Mouse (Mus musculus): ENCODE results near the gene Hjurp. TPM values are rescaled to one million over a fixed set of nuclear protein-coding genes. Genes with fewer than 3 reads are reported as not detected.
A peak's percentile ranks its signal among the peaks of the same experiment; 100 is the strongest.

The Hjurp gene
- polyA plus RNA-seq, 1 experiment from 2014 or later: 169 TPM

DNA sequence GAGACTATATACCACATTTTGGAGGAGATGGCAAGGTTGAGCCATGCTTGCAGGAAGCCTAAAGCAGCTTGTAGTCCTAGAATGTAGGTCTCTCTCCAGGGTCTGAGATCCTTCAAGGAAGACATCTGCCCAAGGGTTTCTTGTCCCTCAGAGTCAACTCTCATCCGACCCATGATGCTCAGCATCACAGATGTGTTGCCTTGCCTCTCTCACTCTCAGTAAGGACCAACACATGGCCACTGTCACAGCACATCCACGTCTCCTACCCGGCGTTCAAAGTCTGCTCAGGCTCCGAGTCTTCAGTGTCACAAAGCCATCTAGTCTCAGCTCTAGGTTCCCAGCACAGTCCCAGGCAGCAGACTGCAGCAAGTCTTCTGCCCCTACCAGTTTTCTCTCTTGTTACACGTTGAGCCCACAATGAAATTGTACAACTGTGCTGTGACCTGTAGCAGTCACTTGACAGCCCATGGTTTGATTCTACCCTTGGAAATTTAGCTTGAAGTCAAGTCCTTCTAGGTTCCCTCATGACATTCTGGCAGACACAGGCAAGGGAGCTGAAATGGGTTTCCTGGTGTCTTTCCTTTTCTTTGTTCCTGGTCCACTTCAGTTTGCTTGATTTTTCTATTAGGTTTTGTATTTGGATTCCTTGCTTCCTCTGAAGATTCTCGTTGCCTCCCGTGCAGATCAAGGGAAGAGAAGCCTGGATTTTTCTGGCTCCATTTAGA, 27.0 kb upstream of the Hjurp start:
- H3K9me3 ChIP-seq: peaks cover 97% of the 10 kb centered on the region
- DNase-seq (ENCODE audit: low spot score): no peak
- H3K36me3 ChIP-seq: no peaks in the 10 kb centered on the region
- H3K4me1 ChIP-seq (replicated peaks): no peaks in the 10 kb centered on the region
- H3K27me3 ChIP-seq (ENCODE audit: insufficient read depth, poor library complexity, severe bottlenecking): no peaks in the 10 kb centered on the region
- WGBS: 62% methylated on average over 8 of the region's 8 CpGs
- no peak overlapping the region for H3K27ac ChIP-seq
- no peak overlapping the region for H3K4me3 ChIP-seq

- DNase-seq (ENCODE audit: low spot score): no peak
- no peak overlapping the region for H3K4me3 ChIP-seq
- 68% methylated on average over 6 of the region's 6 CpGs for WGBS
Measured at GRCm38 (mm10) chr1:88303762-88304161, 26.3 kb upstream of the Hjurp start.

GRCm38 (mm10) chr1:88302057-88302740, 24.8 kb upstream of the Hjurp start:
- Histone ChIP-seq H3K36me3 (no peaks in the 10 kb centered on the region), H3K27me3 (ENCODE audit: insufficient read depth, poor library complexity, severe bottlenecking) (no peaks in the 10 kb centered on the region), H3K4me1 (replicated peaks) (no peaks in the 10 kb centered on the region), H3K27ac (no peak overlapping the region), H3K9me3 (peaks cover 96% of the 10 kb centered on the region), H3K4me3 (no peak overlapping the region)
- DNase-seq (ENCODE audit: low spot score): no peak
- 65% methylated on average over 14 of the region's 14 CpGs for WGBS

More at GRCm38 (mm10) chr1:88303762-88304161, 26.3 kb upstream of the Hjurp start:
- Histone ChIP-seq H3K27ac (no peak overlapping the region), H3K27me3 (ENCODE audit: insufficient read depth, poor library complexity, severe bottlenecking) (no peaks in the 10 kb centered on the region), H3K4me1 (replicated peaks) (no peaks in the 10 kb centered on the region), H3K9me3 (peaks cover 97% of the 10 kb centered on the region), H3K36me3 (no peaks in the 10 kb centered on the region)

DNA sequence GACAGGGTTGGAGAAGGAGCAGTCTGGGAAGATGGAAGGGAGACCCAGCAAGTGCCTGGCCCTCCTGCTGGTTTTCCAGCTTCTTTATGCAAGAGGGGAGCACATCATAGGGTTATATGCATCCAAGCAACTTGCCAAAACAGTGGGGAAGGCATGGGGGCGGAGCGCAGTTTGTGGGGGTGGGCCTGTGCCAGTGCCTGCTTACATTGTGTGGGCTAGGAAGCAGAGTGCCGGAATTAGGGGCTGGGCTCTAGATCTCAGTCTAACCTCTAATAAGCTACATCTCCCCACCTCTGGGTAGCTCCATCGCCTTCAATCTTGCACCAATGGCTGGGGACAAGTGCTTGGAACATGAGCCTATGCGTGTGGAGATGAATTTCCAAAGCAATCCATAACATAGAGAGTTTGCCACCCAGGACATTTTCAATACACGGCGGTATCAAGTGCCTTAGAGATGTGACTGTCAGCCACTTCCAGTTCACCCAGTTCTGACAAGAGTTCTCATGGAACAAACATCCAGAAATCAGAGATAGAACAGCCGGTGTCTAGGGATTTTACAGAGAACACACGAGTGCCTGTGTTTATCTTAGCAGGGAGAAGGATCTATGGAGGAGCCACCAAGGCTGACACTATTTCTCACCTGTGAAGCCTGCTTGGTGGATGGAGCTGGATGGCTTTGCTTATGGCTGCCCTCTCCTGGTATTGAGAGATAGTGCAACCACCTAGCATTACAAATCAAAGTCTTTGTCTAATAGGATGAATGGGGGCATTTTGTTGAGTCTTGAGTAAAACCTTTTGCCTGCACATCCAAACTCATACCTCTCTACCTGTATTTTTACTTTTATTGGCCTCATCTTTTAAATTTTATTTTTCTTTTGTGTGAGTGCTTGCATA, 23.9 kb upstream of the Hjurp start:
- no peak overlapping the region for H3K27ac ChIP-seq
- DNase-seq (ENCODE audit: low spot score): no peak
- H3K4me1 ChIP-seq (replicated peaks): no peaks in the 10 kb centered on the region
- no peaks in the 10 kb centered on the region for H3K27me3 ChIP-seq (ENCODE audit: insufficient read depth, poor library complexity, severe bottlenecking)
- no peak overlapping the region for H3K4me3 ChIP-seq
- 69% methylated on average over 9 of the region's 9 CpGs for WGBS
- H3K36me3 ChIP-seq: no peaks in the 10 kb centered on the region
- peaks cover 96% of the 10 kb centered on the region for H3K9me3 ChIP-seq

GRCm38 (mm10) chr1:88300301-88301050, 23.0 kb upstream of the Hjurp start:
- H3K27me3 ChIP-seq (ENCODE audit: insufficient read depth, poor library complexity, severe bottlenecking): no peaks in the 10 kb centered on the region
- H3K36me3 ChIP-seq: no peaks in the 10 kb centered on the region
- no peak overlapping the region for H3K4me3 ChIP-seq
- no peaks in the 10 kb centered on the region for H3K4me1 ChIP-seq (replicated peaks)
- no peak overlapping the region for H3K27ac ChIP-seq
- peaks cover 96% of the 10 kb centered on the region for H3K9me3 ChIP-seq
- WGBS: 47% methylated on average over 5 of the region's 5 CpGs
- no peak for DNase-seq (ENCODE audit: low spot score)

GRCm38 (mm10) chr1:88299529-88299945, 22.1 kb upstream of the Hjurp start:
- peak; percentile 3 for DNase-seq (ENCODE audit: low spot score)
- WGBS: 86% methylated on average over 2 of the region's 2 CpGs
- Histone ChIP-seq H3K36me3 (no peaks in the 10 kb centered on the region), H3K9me3 (peaks cover 92% of the 10 kb centered on the region), H3K27me3 (ENCODE audit: insufficient read depth, poor library complexity, severe bottlenecking) (no peaks in the 10 kb centered on the region), H3K27ac (no peak overlapping the region), H3K4me3 (no peak overlapping the region), H3K4me1 (replicated peaks) (no peaks in the 10 kb centered on the region)

GRCm38 (mm10) chr1:88298686-88299528, 21.5 kb upstream of the Hjurp start:
- no peak overlapping the region for H3K4me3 ChIP-seq
- no peaks in the 10 kb centered on the region for H3K27me3 ChIP-seq (ENCODE audit: insufficient read depth, poor library complexity, severe bottlenecking)
- no peaks in the 10 kb centered on the region for H3K4me1 ChIP-seq (replicated peaks)
- no peak for DNase-seq (ENCODE audit: low spot score)
- H3K27ac ChIP-seq: no peak overlapping the region
- peaks cover 89% of the 10 kb centered on the region for H3K9me3 ChIP-seq
- H3K36me3 ChIP-seq: no peaks in the 10 kb centered on the region
- WGBS: 63% methylated on average over 4 of the region's 4 CpGs

DNA sequence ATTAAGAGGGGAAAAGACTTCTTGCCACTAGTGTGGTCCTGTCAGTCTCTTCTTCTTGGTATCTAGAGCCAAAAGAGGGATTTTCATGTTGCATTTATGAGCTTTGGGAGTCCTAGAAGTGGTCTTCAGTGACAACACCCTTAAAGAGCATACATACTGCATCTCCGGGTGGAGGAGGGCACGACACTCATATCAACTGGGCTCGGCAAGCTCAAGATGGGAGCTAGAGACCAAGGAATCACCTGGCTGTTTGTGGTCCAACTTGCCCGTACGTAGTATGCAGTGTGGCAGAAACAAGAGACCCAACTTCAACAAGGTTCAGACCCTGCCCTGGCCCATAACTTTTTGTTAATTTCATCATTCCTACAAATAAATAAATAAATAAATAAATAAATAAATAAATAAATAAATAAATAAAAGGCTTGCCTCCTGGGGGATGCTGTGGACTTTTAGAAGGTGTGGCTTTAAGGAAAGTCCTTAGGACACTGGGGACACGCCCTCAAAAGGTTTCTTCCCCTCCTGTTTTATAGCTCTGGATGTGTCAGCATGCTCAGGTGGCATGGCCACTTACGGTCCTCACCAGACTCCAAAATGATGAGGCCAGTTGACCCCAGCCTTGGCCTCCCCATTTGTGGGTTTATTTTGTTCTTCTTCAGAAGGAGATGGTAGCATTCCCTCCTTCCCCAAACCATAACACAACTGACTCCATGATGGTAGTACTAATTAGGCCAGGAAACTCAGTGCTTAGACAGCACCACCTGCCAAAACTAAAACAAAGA, 20.2 kb upstream of the Hjurp start:
- DNase-seq (ENCODE audit: low spot score): peak; percentile 7
- Histone ChIP-seq H3K27ac (no peak overlapping the region), H3K4me3 (no peak overlapping the region), H3K4me1 (replicated peaks) (no peaks in the 10 kb centered on the region), H3K36me3 (no peaks in the 10 kb centered on the region), H3K27me3 (ENCODE audit: insufficient read depth, poor library complexity, severe bottlenecking) (no peaks in the 10 kb centered on the region), H3K9me3 (peaks cover 79% of the 10 kb centered on the region)
- WGBS: 69% methylated on average over 7 of the region's 7 CpGs

- WGBS: 76% methylated on average over 4 of the region's 4 CpGs
- peak; percentile 11 for DNase-seq (ENCODE audit: low spot score)
- Histone ChIP-seq H3K4me3 (no peak overlapping the region), H3K27ac (no peak overlapping the region), H3K27me3 (ENCODE audit: insufficient read depth, poor library complexity, severe bottlenecking) (no peaks in the 10 kb centered on the region), H3K36me3 (no peaks in the 10 kb centered on the region), H3K9me3 (peaks cover 76% of the 10 kb centered on the region), H3K4me1 (replicated peaks) (no peaks in the 10 kb centered on the region)
Measured at GRCm38 (mm10) chr1:88296171-88296920, 18.9 kb upstream of the Hjurp start.

DNA sequence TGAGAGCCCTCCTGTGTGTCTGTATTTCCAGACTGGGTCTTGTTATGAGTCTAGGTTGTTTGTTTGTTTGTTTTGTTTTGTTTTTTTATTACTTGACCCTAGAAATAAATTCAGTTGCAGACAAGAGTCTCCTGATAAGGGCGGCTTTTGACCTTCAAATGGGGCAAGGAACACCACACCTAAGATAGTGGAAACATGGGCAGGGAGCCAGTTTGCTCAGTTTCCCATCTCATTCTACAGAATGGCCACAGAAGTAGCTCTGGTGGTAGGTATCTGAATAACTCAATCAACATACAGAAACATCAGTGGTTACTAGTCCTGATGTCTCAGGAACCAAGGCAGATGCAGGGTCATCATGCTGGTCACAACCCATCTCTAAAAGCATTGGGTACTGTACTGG, 17.2 kb upstream of the Hjurp start:
- no peaks in the 10 kb centered on the region for H3K27me3 ChIP-seq (ENCODE audit: insufficient read depth, poor library complexity, severe bottlenecking)
- peaks cover 76% of the 10 kb centered on the region for H3K9me3 ChIP-seq
- WGBS: 19% methylated on average over 1 of the region's 1 CpGs
- H3K4me1 ChIP-seq (replicated peaks): no peaks in the 10 kb centered on the region
- no peaks in the 10 kb centered on the region for H3K36me3 ChIP-seq
- peak; percentile 3 for DNase-seq (ENCODE audit: low spot score)
- H3K4me3 ChIP-seq: no peak overlapping the region
- H3K27ac ChIP-seq: no peak overlapping the region

DNA sequence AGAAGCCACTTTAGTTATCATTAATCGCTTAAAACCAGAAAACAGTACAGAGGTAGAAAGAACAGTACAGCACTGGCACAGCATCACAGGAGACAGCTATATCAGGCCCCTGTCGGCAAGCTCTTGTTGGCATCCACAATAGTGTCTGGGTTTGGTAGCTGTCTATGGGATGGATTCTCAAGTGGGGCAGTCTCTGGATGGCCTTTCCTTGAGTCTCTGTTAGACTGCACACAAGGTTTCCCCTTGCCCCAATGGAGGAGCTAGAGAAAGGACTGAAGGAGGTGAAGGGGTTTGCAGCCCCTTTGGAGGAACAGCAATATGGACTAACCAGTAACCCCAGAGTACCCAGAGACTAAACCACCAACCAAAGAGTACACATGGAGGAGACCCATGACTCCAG, 14.6 kb upstream of the Hjurp start:
- H3K36me3 ChIP-seq: no peaks in the 10 kb centered on the region
- no peaks in the 10 kb centered on the region for H3K4me1 ChIP-seq (replicated peaks)
- no peak for DNase-seq (ENCODE audit: low spot score)
- 56% methylated on average over 2 of the region's 2 CpGs for WGBS
- H3K4me3 ChIP-seq: no peak overlapping the region
- H3K27me3 ChIP-seq (ENCODE audit: insufficient read depth, poor library complexity, severe bottlenecking): no peaks in the 10 kb centered on the region
- H3K9me3 ChIP-seq: peaks cover 76% of the 10 kb centered on the region
- no peak overlapping the region for H3K27ac ChIP-seq

Data from hindbrain, embryonic 10.5 days (tissue).